Mouse (Mus musculus): Measurements from ENCODE around the gene Naaladl1. TPM values are rescaled to one million over a fixed set of nuclear protein-coding genes. Genes with fewer than 3 reads are reported as not detected.

The Naaladl1 gene
- total and polyA plus RNA-seq, 2 experiments from 2014 or later: 0.36 to 0.89 TPM

DNA sequence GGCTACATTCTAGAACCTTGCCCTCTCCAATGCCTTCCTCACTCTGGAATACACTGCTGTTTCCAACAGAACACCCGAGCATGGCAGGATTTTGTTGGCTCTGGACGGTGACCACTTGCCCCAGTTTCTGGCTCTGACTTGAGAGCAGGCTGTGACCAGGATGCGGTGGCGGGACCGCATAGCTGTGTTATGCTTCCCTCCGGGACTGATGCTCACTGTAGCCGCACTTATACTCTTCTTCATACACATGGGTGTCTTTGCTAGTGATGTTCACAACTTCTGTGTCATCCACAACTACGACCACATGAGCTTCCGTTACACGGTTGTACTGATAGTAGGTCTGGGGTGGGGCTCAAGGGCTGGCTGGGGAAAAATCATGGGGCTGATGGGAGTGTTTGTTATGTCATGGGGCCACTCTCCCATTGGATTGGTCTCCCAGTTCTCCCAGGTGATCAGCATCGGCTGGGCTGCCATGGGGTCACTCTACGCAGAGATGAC is 25.6 kb upstream of the Naaladl1 start, which contains the start of gene Tmem262:
Gene Tmem262 (plus strand): TSS at position 51 of the 498 bp plus-strand sequence.
- 94% methylated on average over 12 of the region's 12 CpGs for WGBS
- no peak within 1 kb of the TSS for H3K27ac ChIP-seq
- no peak within 1 kb of the TSS for H3K4me2 ChIP-seq (ENCODE audit: low read depth, low read length)
- TF ChIP-seq CTCF (IDR thresholded peaks at IDR 0.05; ENCODE audit: low read depth): no peak
- no peak for DNase-seq (ENCODE audit: low spot score)
- H3K27me3 ChIP-seq (ENCODE audit: insufficient read depth, low read length): no peaks in the 10 kb centered on the region
- no peaks in the 10 kb centered on the region for H3K9me3 ChIP-seq (ENCODE audit: low read length)
- H3K4me3 ChIP-seq (ENCODE audit: low read length): no peak within 1 kb of the TSS
- H3K36me3 ChIP-seq (ENCODE audit: insufficient read depth, low read length): peaks cover 28% of the 10 kb centered on the region
- no peak within 1 kb of the TSS for H3K9ac ChIP-seq (replicated peaks; ENCODE audit: low read length)
- peaks cover 15% of the 10 kb centered on the region for H3K4me1 ChIP-seq (ENCODE audit: insufficient read depth, low read length)
- ATAC-seq: no peak

DNA sequence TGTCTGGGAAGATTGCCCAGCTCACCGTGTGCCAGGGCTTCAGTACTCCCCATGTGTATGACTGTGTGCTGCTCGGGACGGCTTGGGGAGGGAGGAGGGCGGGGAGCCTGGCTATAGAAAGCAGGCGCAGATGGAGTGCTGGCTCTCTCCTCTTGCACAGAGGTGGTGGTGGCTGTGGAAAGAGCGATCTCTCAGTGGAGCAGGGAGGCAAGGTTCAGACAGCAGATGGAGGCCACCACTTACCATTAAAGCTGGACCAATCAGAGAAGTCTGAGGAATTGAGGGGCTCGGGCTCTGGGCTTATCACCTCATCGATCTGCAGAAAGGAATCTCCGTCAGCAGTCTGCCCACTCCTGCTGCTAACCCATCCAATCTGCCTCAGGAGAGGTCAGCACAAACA is 23.4 kb upstream of the Naaladl1 start, which contains the start of gene Gm28374:
Gene Gm28374 (minus strand): TSS at position 101 of the 400 bp plus-strand sequence.
- H3K4me1 ChIP-seq (ENCODE audit: insufficient read depth, low read length): peaks cover 8% of the 10 kb centered on the region
- no peak for TF ChIP-seq CTCF (IDR thresholded peaks at IDR 0.05; ENCODE audit: low read depth)
- H3K9ac ChIP-seq (replicated peaks; ENCODE audit: low read length): no peak within 1 kb of the TSS
- no peak within 1 kb of the TSS for H3K4me3 ChIP-seq (ENCODE audit: low read length)
- no peak for ATAC-seq
- 79% methylated on average over 9 of the region's 9 CpGs for WGBS
- no peak within 1 kb of the TSS for H3K27ac ChIP-seq
- no peak for DNase-seq (ENCODE audit: low spot score)
- H3K27me3 ChIP-seq (ENCODE audit: insufficient read depth, low read length): no peaks in the 10 kb centered on the region
- H3K36me3 ChIP-seq (ENCODE audit: insufficient read depth, low read length): peaks cover 28% of the 10 kb centered on the region
- H3K9me3 ChIP-seq (ENCODE audit: low read length): no peaks in the 10 kb centered on the region
- no peak within 1 kb of the TSS for H3K4me2 ChIP-seq (ENCODE audit: low read depth, low read length)

DNA sequence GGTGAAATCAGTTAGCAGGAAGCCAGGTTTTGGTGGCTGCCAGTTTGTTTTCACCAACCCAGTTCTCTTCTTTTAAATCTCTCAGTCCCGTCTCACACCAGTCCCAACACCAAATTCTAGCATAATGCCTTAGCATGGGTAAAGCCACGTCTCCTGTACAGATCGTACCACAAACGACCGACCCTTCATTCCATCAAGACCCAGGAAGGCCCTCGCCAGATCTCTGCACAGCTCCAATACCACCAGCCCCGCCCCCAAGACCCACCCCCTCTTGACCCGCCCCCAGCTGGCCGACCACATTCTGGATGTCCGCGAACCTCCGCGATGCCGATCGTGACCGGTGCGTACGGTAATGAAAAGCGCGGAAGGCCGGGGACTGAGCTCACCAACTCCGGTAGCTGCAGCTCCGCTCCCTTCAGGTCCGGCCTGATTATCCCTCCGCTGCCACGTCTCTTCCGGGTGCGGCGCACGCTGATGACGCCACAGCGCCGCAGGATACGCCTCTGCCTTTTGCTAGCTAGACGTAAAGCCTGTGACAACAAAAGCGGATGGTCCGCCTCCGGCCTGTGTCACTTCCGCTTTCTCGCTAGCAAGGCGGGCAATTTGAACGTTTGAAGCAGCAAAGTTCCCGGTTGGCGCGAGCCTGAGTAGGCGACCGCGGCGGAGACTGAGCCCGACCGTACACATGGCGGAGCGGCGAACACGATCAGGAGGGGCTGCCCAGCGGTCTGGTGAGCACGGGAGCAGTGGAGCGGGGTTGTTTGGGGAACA is 20.9 kb upstream of the Naaladl1 start, which contains the start of the genes Zfpl1 and Cdca5:
Gene Zfpl1 (minus strand): TSS at position 479 of the 771 bp plus-strand sequence.
Gene Cdca5 (plus strand): TSS at position 506 of the 771 bp plus-strand sequence.
- Histone ChIP-seq H3K27ac (peak within 1 kb of the TSS; percentile 71), H3K4me3 (ENCODE audit: low read length) (peak within 1 kb of the TSS; percentile 54), H3K9ac (replicated peaks; ENCODE audit: low read length) (peak within 1 kb of the TSS; percentile 63), H3K4me2 (ENCODE audit: low read depth, low read length) (peak within 1 kb of the TSS; percentile 94), H3K4me1 (ENCODE audit: insufficient read depth, low read length) (peaks cover 8% of the 10 kb centered on the region), H3K27me3 (ENCODE audit: insufficient read depth, low read length) (no peaks in the 10 kb centered on the region), H3K36me3 (ENCODE audit: insufficient read depth, low read length) (peaks cover 28% of the 10 kb centered on the region), H3K9me3 (ENCODE audit: low read length) (no peaks in the 10 kb centered on the region)
- no peak for TF ChIP-seq CTCF (IDR thresholded peaks at IDR 0.05; ENCODE audit: low read depth)
- ATAC-seq (peak; percentile 93), DNase-seq (ENCODE audit: low spot score) (peak; percentile 100)
- WGBS: under 1% methylated on average over 58 of the region's 58 CpGs

DNA sequence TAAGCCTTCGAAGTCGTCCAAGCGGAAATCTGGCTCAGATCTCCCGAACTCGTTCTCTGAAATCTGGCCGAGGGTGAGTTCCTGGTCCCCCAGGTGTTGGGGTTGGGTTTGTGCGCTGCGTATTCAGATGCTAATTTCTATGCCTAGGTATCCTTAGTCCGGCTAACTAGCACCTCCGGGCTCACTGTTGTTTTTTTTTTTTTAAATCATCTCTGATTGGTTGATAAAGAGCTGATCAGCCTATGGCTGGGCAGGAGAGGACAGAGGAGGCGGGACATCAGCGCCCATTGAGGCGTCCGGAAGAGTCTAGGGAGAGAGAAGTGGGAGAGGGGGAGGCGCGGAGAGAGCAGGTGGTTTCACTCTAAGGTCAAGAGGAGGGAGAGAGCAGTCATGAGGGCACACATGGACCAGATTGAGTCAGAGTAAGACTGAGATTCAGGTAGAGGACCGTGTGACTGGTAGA is 20.1 kb upstream of the Naaladl1 start:
- peak; percentile 61; the same call in 1 of the 2 replicates for ATAC-seq
- peaks cover 22% of the 10 kb centered on the region for H3K36me3 ChIP-seq (ENCODE audit: insufficient read depth, low read length)
- peak; percentile 54 for DNase-seq (ENCODE audit: low spot score)
- no peak for TF ChIP-seq CTCF (IDR thresholded peaks at IDR 0.05; ENCODE audit: low read depth)
- WGBS: under 1% methylated on average over 17 of the region's 17 CpGs
- H3K9me3 ChIP-seq (ENCODE audit: low read length): no peaks in the 10 kb centered on the region
- H3K4me1 ChIP-seq (ENCODE audit: insufficient read depth, low read length): peaks cover 8% of the 10 kb centered on the region
- peak overlapping the region; percentile 54 for H3K4me3 ChIP-seq (ENCODE audit: low read length)
- H3K9ac ChIP-seq (replicated peaks; ENCODE audit: low read length): no peak overlapping the region; the same call in 1 of the 2 replicates
- no peak overlapping the region for H3K27ac ChIP-seq
- peak overlapping the region; percentile 94 for H3K4me2 ChIP-seq (ENCODE audit: low read depth, low read length)
- H3K27me3 ChIP-seq (ENCODE audit: insufficient read depth, low read length): no peaks in the 10 kb centered on the region

DNA sequence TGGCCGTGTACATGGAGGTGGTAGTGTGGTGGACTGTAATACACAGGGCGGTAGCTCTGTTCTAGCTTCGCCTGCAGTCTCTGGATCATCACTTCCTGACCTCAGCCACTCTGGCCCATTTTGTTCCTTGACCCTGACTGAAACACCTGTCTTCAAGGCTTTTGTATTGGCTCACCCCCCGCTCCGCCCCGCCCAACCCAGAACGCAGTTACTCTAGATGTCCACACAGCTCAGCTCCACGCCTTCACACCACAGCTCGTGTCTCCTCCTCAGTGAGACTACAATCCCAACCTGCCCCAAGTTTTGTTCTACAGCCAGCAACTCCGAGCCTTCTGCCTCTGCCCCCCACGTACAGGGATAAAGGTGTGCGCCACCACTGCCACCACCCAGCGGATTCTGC is 16.7 kb upstream of the Naaladl1 start:
- DNase-seq (ENCODE audit: low spot score): no peak
- Histone ChIP-seq H3K9ac (replicated peaks; ENCODE audit: low read length) (no peak overlapping the region), H3K27me3 (ENCODE audit: insufficient read depth, low read length) (no peaks in the 10 kb centered on the region), H3K36me3 (ENCODE audit: insufficient read depth, low read length) (no peaks in the 10 kb centered on the region), H3K4me1 (ENCODE audit: insufficient read depth, low read length) (peaks cover 3% of the 10 kb centered on the region), H3K9me3 (ENCODE audit: low read length) (no peaks in the 10 kb centered on the region), H3K4me2 (ENCODE audit: low read depth, low read length) (no peak overlapping the region), H3K4me3 (ENCODE audit: low read length) (no peak overlapping the region), H3K27ac (no peak overlapping the region)
- TF ChIP-seq CTCF (IDR thresholded peaks at IDR 0.05; ENCODE audit: low read depth): no peak
- WGBS: 94% methylated on average over 13 of the region's 13 CpGs
- no peak for ATAC-seq

DNA sequence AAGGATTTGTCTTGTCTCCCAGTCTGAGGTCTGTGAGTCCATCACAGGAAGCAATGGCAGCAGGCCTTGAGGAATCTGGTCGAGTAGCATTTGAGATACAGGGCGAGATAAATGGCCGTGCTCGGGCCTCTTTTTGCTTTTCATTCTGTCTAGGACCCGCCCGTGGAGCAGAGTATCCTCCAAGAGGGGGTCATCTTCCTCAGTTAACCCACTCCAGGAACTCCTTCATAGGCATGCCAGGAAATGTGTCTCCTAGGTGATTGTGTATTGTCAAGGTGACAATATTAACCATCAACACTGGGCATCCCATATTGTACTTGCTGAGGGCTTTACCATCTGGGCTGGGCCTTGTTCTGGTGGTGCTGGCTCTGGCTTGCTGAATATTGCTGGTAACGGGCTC is 11.5 kb upstream of the Naaladl1 start, which contains the start of gene AC131692.1:
Gene AC131692.1 (plus strand): TSS at position 301 of the 400 bp plus-strand sequence.
- no peak within 1 kb of the TSS for H3K27ac ChIP-seq
- no peak for TF ChIP-seq CTCF (IDR thresholded peaks at IDR 0.05; ENCODE audit: low read depth)
- H3K9me3 ChIP-seq (ENCODE audit: low read length): no peaks in the 10 kb centered on the region
- H3K4me3 ChIP-seq (ENCODE audit: low read length): no peak within 1 kb of the TSS
- no peak for ATAC-seq
- WGBS: 90% methylated on average over 7 of the region's 7 CpGs
- H3K27me3 ChIP-seq (ENCODE audit: insufficient read depth, low read length): no peaks in the 10 kb centered on the region
- H3K4me1 ChIP-seq (ENCODE audit: insufficient read depth, low read length): no peaks in the 10 kb centered on the region
- DNase-seq (ENCODE audit: low spot score): no peak
- no peak within 1 kb of the TSS for H3K4me2 ChIP-seq (ENCODE audit: low read depth, low read length)
- H3K9ac ChIP-seq (replicated peaks; ENCODE audit: low read length): no peak within 1 kb of the TSS
- H3K36me3 ChIP-seq (ENCODE audit: insufficient read depth, low read length): no peaks in the 10 kb centered on the region
